ENCODE assay signal across 17 mouse cellular contexts in the genomic region with DNA sequence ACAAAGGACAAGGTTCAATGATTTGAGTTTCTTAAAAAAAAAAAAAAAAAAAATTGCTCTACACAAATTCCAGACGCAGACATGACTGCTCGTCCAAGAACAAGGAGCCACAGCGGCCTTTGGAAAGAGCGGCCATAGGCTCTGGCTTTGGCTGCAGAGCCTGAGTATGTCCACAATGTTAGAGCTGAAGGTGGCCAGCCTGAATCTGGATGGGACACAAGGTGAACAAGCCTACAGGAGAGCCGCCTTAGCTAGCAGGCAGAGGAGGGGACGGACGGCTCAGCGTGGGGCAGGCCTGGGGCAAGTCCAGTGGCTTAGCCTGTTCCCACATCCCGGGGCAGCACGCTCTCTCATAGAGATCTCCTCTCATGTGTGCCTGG. TPM values are rescaled to one million over a fixed set of nuclear protein-coding genes. Genes with fewer than 3 reads are reported as not detected.
A peak's percentile ranks its signal among the peaks of the same experiment; 100 is the strongest.
DNase-seq lines count a peak whose midpoint lies in the region; ATAC-seq and TF ChIP-seq lines count a peak whose summit lies in the region.
"Had no signal": no experiment of that assay in that cellular context is flagged by ENCODE, and none has a peak within 500 bp of the region (broad histone marks: within the 10 kb centered on the region; RNA-seq: fewer than 3 reads in every experiment).

No protein-coding gene starts in this region.

- no peak for ATAC-seq in heart, embryonic 12.5 days (ENCODE audit: insufficient number of reproducible peaks, low FRiP score)
- no peak for ATAC-seq in kidney, embryonic 16.5 days (ENCODE audit: low FRiP score, low TSS enrichment)
- ATAC-seq in kidney, embryonic 14.5 days (ENCODE audit: low FRiP score, low TSS enrichment), result no peak
- peak; percentile 22; the same call in 1 of the 2 replicates for ATAC-seq in kidney, postnatal 0 days (replicated peaks; ENCODE audit: low FRiP score, low read depth)
- ATAC-seq: activated CD4-positive, CD25-positive, alpha-beta regulatory T cell, adult 4 months; forebrain, embryonic 14.5 days; intestine, embryonic 16.5 days had no signal

- TF ChIP-seq CTCF in kidney, postnatal 0 days (IDR thresholded peaks at IDR 0.05; ENCODE audit: low read depth), result no peak

- no peak overlapping the region for H3K4me2 ChIP-seq in heart, embryonic 12.5 days
- no peak overlapping the region for H3K4me2 ChIP-seq in kidney, embryonic 16.5 days (replicated peaks; ENCODE audit: low read depth, low read length)
- no peak overlapping the region for H3K4me2 ChIP-seq in kidney, embryonic 14.5 days (replicated peaks; ENCODE audit: low read depth, low read length)
- no peak overlapping the region for H3K4me2 ChIP-seq in kidney, postnatal 0 days (ENCODE audit: low read length)
- H3K4me2 ChIP-seq: embryonic facial prominence, embryonic 12.5 days; limb, embryonic 15.5 days had no signal

- peaks cover 94% of the 10 kb centered on the region for H3K4me1 ChIP-seq in heart, embryonic 12.5 days (replicated peaks)
- H3K4me1 ChIP-seq in kidney, embryonic 16.5 days (ENCODE audit: insufficient read depth, low read length), result peaks cover 46% of the 10 kb centered on the region
- H3K4me1 ChIP-seq in kidney, embryonic 14.5 days (ENCODE audit: control insufficient read depth, insufficient read depth, low read length), result peaks cover 20% of the 10 kb centered on the region
- H3K4me1 ChIP-seq in ES-E14 (ENCODE audit: control insufficient read depth in 2 of 2, insufficient read depth in 2 of 2, low read length in 2 of 2, poor library complexity in 1 of 2), result peaks cover 3 to 13% of the 10 kb centered on the region in 2 experiments; a peak in 3 of 4 replicates
- H3K4me1 ChIP-seq in kidney, postnatal 0 days (replicated peaks; ENCODE audit: insufficient read depth, low read length), result peaks cover 32% of the 10 kb centered on the region

- no peak for DNase-seq in heart, postnatal 25 days (ENCODE audit: low spot score)
- DNase-seq in ES-E14 (ENCODE audit: low read depth, low spot score), result no peak
- no peak for DNase-seq in kidney, postnatal 0 days (ENCODE audit: low spot score)
- DNase-seq in adrenal gland, postnatal 36 days, result no peak
- DNase-seq in layer of hippocampus, adult 9-10 months (ENCODE audit: low spot score), result no peak
- DNase-seq: B cell, adult 2 months; cerebellum, adult 8-10 months; layer of hippocampus, postnatal 36 days; thymus, postnatal 36 days had no signal

- in situ Hi-C loops in ES-E14 (cut with MboI; ENCODE audit: low sequenced_read_pairs in 2 of 2, unreplicated experiment in 2 of 2), result no loop called here

- H3K36me3 ChIP-seq in heart, embryonic 12.5 days, result no peaks in the 10 kb centered on the region
- no peaks in the 10 kb centered on the region for H3K36me3 ChIP-seq in kidney, embryonic 16.5 days (ENCODE audit: insufficient read depth, low read length)
- no peaks in the 10 kb centered on the region for H3K36me3 ChIP-seq in kidney, embryonic 14.5 days (ENCODE audit: control insufficient read depth, insufficient read depth, low read length)
- H3K36me3 ChIP-seq in ES-E14 (ENCODE audit: control insufficient read depth, insufficient read depth, low read length, poor library complexity, severe bottlenecking), result no peaks in the 10 kb centered on the region; the same call in 1 of the 2 replicates
- H3K36me3 ChIP-seq in kidney, postnatal 0 days (ENCODE audit: insufficient read depth, low read length), result no peaks in the 10 kb centered on the region
- H3K36me3 ChIP-seq: embryonic facial prominence, embryonic 12.5 days; limb, embryonic 15.5 days had no signal

- no peak overlapping the region for H3K9ac ChIP-seq in heart, embryonic 12.5 days
- no peak overlapping the region for H3K9ac ChIP-seq in kidney, embryonic 16.5 days (replicated peaks; ENCODE audit: low read length)
- H3K9ac ChIP-seq in kidney, embryonic 14.5 days (ENCODE audit: low read depth, low read length), result no peak overlapping the region
- H3K9ac ChIP-seq in ES-E14 (ENCODE audit: insufficient read depth, low read depth, low read length, poor library complexity, severe bottlenecking), result no peak overlapping the region
- no peak overlapping the region for H3K9ac ChIP-seq in kidney, postnatal 0 days (ENCODE audit: low read depth, low read length)
- H3K9ac ChIP-seq: embryonic facial prominence, embryonic 12.5 days; limb, embryonic 15.5 days had no signal

- H3K27me3 ChIP-seq in heart, embryonic 12.5 days (replicated peaks), result no peaks in the 10 kb centered on the region
- H3K27me3 ChIP-seq in kidney, embryonic 16.5 days (ENCODE audit: insufficient read depth, low read length), result no peaks in the 10 kb centered on the region
- H3K27me3 ChIP-seq in kidney, embryonic 14.5 days (ENCODE audit: control insufficient read depth, insufficient read depth, low read length), result no peaks in the 10 kb centered on the region
- H3K27me3 ChIP-seq in kidney, postnatal 0 days (ENCODE audit: insufficient read depth, low read length), result no peaks in the 10 kb centered on the region
- H3K27me3 ChIP-seq: embryonic facial prominence, embryonic 12.5 days; limb, embryonic 15.5 days had no signal

- WGBS in heart, embryonic 12.5 days, result 81% methylated on average over 10 of the region's 10 CpGs
- 70% methylated on average over 10 of the region's 10 CpGs for WGBS in kidney, embryonic 16.5 days
- WGBS in kidney, embryonic 14.5 days, result 79% methylated on average over 10 of the region's 10 CpGs
- WGBS in kidney, postnatal 0 days, result 64% methylated on average over 10 of the region's 10 CpGs

- intact Hi-C loops in heart, postnatal 25 days (cut with DNase I), result no loop called here

- peak overlapping the region; percentile 25; the same call in 1 of the 2 replicates for H3K27ac ChIP-seq in heart, embryonic 12.5 days (ENCODE audit: poor library complexity, severe bottlenecking)
- H3K27ac ChIP-seq in kidney, embryonic 16.5 days (ENCODE audit: low read length), result peak overlapping the region; percentile 73
- no peak overlapping the region for H3K27ac ChIP-seq in kidney, embryonic 14.5 days (ENCODE audit: low read depth, low read length)
- H3K27ac ChIP-seq in ES-E14 (ENCODE audit: insufficient read depth, low read depth, low read length, poor library complexity, severe bottlenecking), result no peak overlapping the region
- peak overlapping the region; percentile 55 for H3K27ac ChIP-seq in kidney, postnatal 0 days
- H3K27ac ChIP-seq: embryonic facial prominence, embryonic 12.5 days; limb, embryonic 15.5 days had no signal

- no peak overlapping the region for H3K4me3 ChIP-seq in heart, embryonic 12.5 days
- H3K4me3 ChIP-seq in kidney, embryonic 16.5 days (ENCODE audit: low read length), result no peak overlapping the region
- no peak overlapping the region for H3K4me3 ChIP-seq in kidney, embryonic 14.5 days (ENCODE audit: low read length)
- no peak overlapping the region for H3K4me3 ChIP-seq in ES-E14 (ENCODE audit: insufficient read depth in 1 of 2, low read depth in 1 of 2, low read length in 2 of 2, poor library complexity in 1 of 2, severe bottlenecking in 1 of 2)
- no peak overlapping the region for H3K4me3 ChIP-seq in kidney, postnatal 0 days (replicated peaks; ENCODE audit: low read depth, low read length)
- H3K4me3 ChIP-seq: embryonic facial prominence, embryonic 12.5 days; limb, embryonic 15.5 days had no signal

- H3K9me3 ChIP-seq in heart, embryonic 12.5 days (replicated peaks), result no peaks in the 10 kb centered on the region
- H3K9me3 ChIP-seq in kidney, embryonic 16.5 days (ENCODE audit: low read length), result no peaks in the 10 kb centered on the region
- no peaks in the 10 kb centered on the region for H3K9me3 ChIP-seq in kidney, embryonic 14.5 days (ENCODE audit: control insufficient read depth, low read length)
- H3K9me3 ChIP-seq in ES-E14 (ENCODE audit: control insufficient read depth, insufficient read depth, low read depth, low read length), result no peaks in the 10 kb centered on the region
- no peaks in the 10 kb centered on the region for H3K9me3 ChIP-seq in kidney, postnatal 0 days (replicated peaks; ENCODE audit: low read length)
- H3K9me3 ChIP-seq: embryonic facial prominence, embryonic 12.5 days; limb, embryonic 15.5 days had no signal

TF ChIP-seq in ES-E14, 5 proteins besides CTCF, POLR2A, EP300 and RAD21:
- TF ChIP-seq ZNF384 (IDR thresholded peaks at IDR 0.05; ENCODE audit: low read depth, low read length) (0 out of 2 replicates have a peak, but pooled peaks have one; percentile 12), CHD2 (IDR thresholded peaks at IDR 0.05; ENCODE audit: low read depth, low read length) (no peak), ZC3H11A (IDR thresholded peaks at IDR 0.05; ENCODE audit: borderline replicate concordance, low read depth, low read length) (no peak)
TF ChIP-seq in ES-E14: peak in this region for 1.

RNA-seq across cellular contexts. Expression of a gene that starts 48.7 kb away (rescaled TPM):
- 37.4 and 39.5 TPM in 2 replicates for polyA plus RNA-seq in heart, embryonic 12.5 days (2016; fragmentation: Nextera tagmentation; extraction: Ambion mirVana)
- total RNA-seq in heart, postnatal 25 days (2021), result 100 to 1,000 TPM; 123 to 140 TPM
- 10.9 and 11.6 TPM in 2 replicates for polyA plus RNA-seq in kidney, embryonic 16.5 days (2015; fragmentation: Nextera tagmentation; extraction: Ambion mirVana)
- 16.7 and 20.0 TPM in 2 replicates for polyA plus RNA-seq in kidney, embryonic 14.5 days (2014; fragmentation: Nextera tagmentation; extraction: Ambion mirVana)
- 30.0 and 30.9 TPM in 2 replicates for total RNA-seq in ES-E14 (2012; rRNA removed)
- polyA plus RNA-seq in kidney, postnatal 0 days (2015; fragmentation: Nextera tagmentation; extraction: Ambion mirVana), result 6.0 and 6.8 TPM in 2 replicates
- 10 to 100 TPM; 47.4 to 48.7 TPM for total RNA-seq in adrenal gland, postnatal 36 days (2021)

Comparison
In these comparisons a context has a peak if more than half of its experiments do, and no peak if none do; other contexts are left out.
1. H3K27ac ChIP-seq: peak in heart, embryonic 12.5 days (single experiment), kidney, embryonic 16.5 days (single experiment) and kidney, postnatal 0 days (single experiment); none in kidney, embryonic 14.5 days (single experiment) and ES-E14 (single experiment).